Mouse (Mus musculus) CD4-positive, CD25-positive, alpha-beta regulatory T cell (primary cell): ENCODE measurements around the gene Olfr1466. TPM values are rescaled to one million over a fixed set of nuclear protein-coding genes. Genes with fewer than 3 reads are reported as not detected.

Experiments used
- polyA plus RNA-seq: library from polyadenylated mRNA; unstranded; fragments of 100-300 nt; shearing (Covaris generic); gene quantifications from one replicate; pipeline ENCODE4 v1.2.1, GENCODE M21; 2017

Gene Olfr1466
- polyA plus RNA-seq = not detected

GRCm38 (mm10) chr19:13338562-13338961 lies at the start of gene Olfr1466:
Gene Olfr1466, plus strand, starts transcription at chr19:13338862.

GRCm38 (mm10) chr19:13315441-13315840 lies 23.2 kb upstream of the Olfr1466 start, which contains the start of gene Olfr1465:
Gene Olfr1465, minus strand, starts transcription at chr19:13315541.

GRCm38 (mm10) chr19:13361936-13362335 lies 23.3 kb downstream of the Olfr1466 start, which contains the start of gene Olfr1467:
Gene Olfr1467, plus strand, starts transcription at chr19:13362236.

Other genes with a start within 250 kb of the Olfr1466 start
- not detected for gene Olfr1457, start 241.0 kb upstream of the Olfr1466 start, polyA plus RNA-seq
- gene Olfr1458, start 232.1 kb upstream of the Olfr1466 start, polyA plus RNA-seq = not detected
- gene Olfr1459, start 189.3 kb upstream of the Olfr1466 start, polyA plus RNA-seq = not detected
- gene Olfr1461, start 175.9 kb upstream of the Olfr1466 start, polyA plus RNA-seq = not detected
- gene Olfr1462, start 153.1 kb upstream of the Olfr1466 start, polyA plus RNA-seq = not detected
- gene Olfr1463, start 107.5 kb upstream of the Olfr1466 start, polyA plus RNA-seq = not detected
- not detected for gene Olfr1465, start 23.3 kb upstream of the Olfr1466 start, polyA plus RNA-seq
- gene Olfr1467, start 23.4 kb downstream of the Olfr1466 start, polyA plus RNA-seq = 0.05 TPM
- 0.25 TPM for gene Olfr1469, start 69.0 kb downstream of the Olfr1466 start, polyA plus RNA-seq
- gene Olfr1471, start 104.5 kb downstream of the Olfr1466 start, polyA plus RNA-seq = not detected
- gene Olfr1472, start 117.2 kb downstream of the Olfr1466 start, polyA plus RNA-seq = not detected
- not detected for gene Olfr1474, start 130.7 kb downstream of the Olfr1466 start, polyA plus RNA-seq
- gene Olfr1475, start 141.3 kb downstream of the Olfr1466 start, polyA plus RNA-seq = not detected
- gene Olfr1477, start 161.7 kb downstream of the Olfr1466 start, polyA plus RNA-seq = 0.20 TPM
- not detected for gene Olfr1480, start 189.1 kb downstream of the Olfr1466 start, polyA plus RNA-seq
- gene Olfr1484, start 244.6 kb downstream of the Olfr1466 start, polyA plus RNA-seq = 0.06 TPM